Mouse (Mus musculus): ENCODE results near the gene Nck2.
"Not testable (repeated sequence)": the region's sequence is repeated elsewhere in the genome, so short reads cannot be mapped to it uniquely, and the experiment has no call there.

The Nck2 gene

DNA sequence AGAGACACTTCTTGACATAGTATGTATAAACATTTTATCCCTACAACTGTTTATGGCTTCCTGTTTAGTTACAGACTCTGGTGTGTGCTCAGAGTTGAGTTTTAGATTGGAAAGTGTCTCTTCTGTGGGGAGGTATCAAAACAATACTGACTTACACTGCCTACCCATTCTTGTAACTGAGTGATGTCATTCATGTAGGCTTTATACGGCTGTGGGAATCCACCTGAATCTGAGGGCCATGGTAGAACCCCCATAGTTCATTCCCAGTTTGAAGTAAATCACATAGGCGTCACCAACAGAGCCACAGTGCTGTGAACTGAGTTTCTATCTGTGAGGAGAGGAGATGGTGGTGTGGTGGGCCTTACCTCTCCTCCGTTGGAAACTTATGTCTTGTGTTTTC lies 92.6 kb downstream of the Nck2 start:
- no peak for DNase-seq

DNA sequence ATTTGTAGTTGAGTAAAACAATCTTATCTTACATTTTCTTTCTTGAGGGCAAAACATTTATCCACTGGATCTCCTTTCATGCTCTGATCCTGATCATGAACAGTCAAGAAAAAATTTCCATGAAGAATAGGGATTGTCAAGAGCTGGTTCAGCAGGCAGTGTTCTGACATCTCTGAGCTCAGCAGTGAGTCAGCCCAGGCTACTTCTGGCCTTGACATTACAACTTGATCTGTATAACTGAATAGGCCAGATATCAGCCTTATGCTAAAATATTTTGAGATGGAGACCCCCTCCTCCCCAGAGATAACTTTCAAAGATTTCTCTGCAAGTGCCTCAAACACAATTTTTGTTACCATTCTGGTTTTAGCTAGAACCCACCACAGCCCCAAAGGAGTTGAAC lies 93.1 kb downstream of the Nck2 start:
- DNase-seq = no peak

DNA sequence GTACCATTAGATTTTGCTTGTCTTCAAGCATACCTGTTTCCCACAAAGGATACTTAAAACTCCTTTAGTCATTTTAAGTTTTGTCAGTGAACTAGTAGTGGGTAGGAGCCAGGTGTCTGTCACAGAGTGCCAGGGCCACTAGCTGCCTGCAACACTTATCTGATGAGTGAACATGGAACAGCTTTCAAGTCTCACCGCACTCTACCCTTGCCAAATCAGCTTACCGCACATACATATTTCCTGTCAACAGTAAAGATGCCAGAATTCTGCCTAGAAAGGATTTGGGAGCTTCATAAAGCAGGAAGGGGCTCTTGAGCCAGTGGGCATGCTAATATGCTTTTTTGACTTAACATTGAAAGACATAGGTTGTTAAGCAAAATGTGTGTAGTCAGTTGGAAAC lies 94.3 kb downstream of the Nck2 start:
- no peak for DNase-seq

DNA sequence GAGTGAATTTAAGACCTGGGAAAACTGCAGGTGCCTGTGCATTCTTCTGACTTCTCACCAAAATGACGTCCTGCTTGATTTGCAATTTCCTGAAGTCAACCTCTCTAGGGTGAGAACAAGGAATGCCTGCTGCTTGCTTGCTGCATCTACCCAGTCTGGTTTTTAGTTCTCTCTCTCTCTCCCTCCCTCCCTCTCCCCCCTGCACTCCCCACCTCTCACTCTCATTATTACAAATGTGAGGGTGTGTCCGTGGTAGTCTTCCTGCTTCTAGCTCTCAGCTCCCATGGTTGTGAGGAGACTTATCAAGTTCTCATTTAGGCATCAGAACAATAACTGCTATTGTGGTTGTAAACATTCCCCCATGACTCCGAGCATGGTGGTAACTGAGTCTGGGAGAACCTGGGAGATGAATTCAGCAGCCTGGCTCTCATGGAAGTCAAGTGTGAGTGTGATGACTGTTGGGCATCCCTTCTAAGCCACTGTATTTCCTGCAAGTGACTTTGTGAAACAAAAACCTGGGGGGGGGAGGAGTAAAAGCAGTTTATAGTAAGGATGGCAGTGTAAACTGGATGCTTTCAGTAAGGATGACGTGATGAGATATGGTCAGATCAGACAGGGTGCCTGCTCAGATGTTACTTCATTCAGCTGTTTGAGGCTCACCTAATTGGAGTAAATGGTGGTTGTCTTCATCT lies 95.5 kb downstream of the Nck2 start:
- no peak for DNase-seq

DNA sequence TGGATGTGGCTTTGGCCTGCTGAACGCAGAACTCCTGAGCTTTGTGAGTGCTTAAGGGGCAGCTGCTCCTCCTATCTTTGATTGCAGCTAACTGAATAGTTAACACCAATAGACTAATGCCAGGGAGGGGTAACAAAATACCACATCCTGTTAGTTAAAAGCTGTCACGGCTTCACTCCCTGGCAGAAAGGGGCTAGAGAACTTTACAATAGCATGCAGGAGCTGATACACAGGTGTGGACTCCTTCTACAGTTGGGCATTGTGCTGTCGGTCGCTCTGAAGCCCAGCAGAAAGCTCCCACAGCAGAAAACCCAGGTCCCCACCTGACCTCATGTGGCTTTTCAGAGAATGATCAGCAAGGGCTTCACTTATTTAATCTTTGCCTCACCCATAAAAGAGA lies 98.0 kb downstream of the Nck2 start:
- no peak for DNase-seq

DNA sequence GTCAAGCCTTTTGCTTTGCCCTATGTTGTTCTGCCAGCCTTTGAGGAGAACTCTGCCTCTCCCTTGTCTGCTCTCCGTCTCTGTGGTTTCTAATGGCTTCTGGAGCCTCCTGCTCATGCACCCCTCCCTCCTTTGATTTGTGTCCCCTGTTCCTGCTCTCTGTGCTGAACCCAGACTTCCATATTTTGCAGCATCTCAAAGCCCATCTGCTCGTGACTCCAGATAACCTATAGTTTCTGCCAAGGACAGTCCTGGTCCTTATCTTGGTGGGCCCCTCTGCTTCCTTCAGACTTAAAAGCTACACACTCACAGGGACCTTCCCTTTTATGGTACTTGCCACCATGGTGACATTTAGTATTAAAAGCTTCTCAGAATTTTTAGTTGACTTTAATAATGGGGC lies 103.3 kb downstream of the Nck2 start:
- no peak for DNase-seq

DNA sequence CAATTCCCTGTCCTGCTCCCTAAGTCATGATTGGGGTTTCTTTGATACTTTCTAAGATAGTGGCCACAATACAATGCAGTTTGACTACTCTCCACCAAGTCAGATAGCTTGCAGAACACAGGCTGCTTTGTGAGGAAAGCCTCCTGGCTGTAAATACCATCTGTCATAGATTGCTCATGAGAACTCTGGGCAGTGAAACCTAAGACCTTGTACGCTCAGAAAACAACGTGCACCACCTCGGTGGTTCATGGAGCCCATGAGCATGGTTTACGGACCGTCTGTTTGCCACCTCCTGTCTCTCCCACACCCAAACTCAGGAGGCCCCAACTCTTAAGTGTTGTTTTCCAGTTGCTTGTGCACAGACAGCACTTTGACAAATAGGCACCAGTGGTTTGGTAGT lies 104.4 kb downstream of the Nck2 start:
- no peak for DNase-seq

DNA sequence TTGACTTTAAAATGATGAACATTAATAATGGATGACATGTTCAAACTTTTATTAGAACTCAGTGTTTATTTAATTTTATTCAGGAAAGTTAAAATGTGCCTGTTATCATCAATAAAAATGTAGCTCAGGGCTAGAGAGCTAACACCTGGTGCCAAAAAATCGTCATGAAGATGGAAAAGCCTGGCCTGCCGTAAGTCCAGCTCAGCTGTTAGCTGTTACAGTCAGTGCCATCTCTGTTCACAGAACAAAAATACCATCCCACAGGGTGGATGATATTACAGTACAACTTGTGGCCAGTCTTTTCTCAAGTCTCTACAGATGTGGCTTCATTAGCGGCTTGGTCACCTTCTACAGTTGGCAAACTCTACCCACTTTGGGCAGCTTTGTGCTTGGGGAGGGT lies 106.1 kb downstream of the Nck2 start:
- no peak for DNase-seq

DNA sequence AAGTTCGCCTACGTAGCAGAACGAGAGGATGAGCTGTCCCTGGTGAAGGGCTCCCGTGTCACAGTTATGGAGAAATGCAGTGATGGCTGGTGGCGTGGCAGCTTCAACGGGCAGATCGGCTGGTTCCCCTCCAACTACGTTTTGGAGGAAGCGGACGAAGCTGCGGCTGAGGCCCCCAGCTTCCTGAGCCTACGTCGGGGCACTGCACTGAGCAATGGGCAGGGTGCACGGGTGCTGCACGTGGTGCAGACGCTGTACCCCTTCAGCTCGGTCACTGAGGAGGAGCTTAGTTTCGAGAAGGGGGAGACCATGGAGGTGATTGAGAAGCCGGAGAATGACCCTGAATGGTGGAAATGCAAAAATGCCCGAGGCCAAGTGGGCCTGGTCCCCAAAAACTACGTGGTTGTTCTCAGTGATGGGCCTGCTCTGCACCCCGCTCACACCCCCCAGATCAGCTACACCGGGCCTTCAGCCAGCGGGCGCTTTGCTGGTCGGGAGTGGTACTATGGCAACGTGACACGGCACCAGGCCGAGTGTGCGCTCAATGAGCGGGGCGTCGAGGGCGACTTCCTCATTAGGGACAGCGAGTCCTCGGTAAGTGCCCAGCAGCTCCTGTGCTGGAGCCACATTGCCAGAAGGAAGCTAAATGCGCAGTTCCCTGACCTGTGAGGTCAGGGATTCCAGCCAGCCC lies 109.8 kb downstream of the Nck2 start:
- DNase-seq = not testable (repeated sequence)

DNA sequence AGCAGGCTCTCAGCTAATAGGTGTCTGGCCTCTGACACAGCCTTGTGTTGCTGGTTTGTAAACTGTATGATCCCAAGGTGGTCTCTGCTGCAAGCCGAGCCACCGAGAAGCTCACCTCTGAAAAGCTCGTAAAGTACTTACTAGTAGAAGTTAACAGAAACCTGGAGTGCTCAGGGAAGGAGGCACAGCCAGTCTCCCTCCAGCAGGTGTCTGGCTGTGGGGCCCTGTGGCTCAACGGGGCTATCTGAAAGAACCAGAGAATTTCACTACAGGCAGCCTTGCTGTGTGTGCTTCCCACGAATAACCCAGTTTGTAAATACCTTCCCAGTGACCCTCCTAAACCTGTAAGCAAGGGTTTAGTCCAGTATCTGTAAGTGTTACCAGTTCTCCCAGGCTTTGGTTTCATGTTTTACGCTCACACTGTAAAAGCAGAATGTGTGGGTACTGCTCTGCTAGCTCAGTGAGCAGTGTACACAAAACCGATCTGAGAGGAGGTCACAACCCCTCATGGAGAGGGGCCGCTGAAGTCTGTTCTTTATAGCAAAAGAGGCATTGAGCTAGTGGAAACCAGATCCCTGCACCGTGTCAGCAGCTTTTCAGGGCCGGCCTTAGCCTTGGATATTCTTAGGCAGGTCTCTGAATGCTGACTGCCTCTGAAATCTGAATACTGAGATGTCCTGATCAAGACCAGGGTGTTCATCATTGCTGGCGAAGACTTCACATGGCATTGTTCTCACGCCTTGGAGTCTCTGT lies 111.0 kb downstream of the Nck2 start:
- DNase-seq = no peak

DNA sequence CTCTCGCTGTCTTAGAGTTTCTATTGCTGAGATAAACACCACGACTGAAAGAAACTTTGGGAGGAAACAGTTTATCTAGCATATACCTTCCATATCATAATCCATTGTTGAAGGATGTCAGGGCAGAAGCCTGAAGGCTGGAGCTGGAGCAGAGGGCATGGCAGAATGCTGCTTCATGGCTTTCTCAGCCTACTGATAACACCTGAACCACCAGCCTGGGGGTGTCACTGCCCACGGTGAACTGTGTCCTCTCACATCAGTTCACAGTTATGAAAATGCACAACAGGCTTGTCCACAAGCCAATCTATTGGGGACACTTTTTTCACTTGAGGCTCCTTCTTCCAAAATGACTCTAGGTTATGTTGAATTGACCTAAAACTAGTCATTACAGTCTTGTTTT lies 114.0 kb downstream of the Nck2 start:
- no peak for DNase-seq

DNA sequence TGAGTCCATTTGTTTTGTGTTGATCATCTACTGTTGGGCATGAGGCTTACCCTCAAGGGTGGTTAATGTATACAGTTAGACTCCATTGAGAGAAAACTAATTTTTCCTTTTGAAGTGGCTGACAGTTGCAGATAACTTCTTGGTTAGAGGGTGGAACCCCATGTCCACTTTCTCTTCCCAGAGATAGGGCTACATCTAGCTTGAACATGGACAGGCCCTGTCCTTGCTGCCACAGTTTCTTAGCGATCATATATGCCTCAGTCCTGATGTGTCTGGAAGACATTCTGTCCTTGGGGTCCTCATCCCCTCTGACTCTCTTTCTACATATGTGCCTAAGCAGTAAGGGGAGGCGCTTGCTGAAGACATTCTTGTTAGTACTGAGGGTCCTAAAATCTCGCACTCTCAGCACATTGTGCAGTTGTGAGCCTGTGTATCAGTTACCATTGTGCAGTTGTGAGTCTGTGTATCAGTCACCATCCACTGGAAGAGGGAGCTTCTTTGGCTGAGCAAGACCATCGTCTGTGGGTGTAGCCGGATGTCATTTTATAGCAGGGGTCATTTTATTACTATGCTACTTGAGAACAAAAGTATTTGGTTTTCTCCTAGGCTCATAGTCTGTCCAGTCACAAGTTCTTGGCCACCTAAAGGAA lies 114.8 kb downstream of the Nck2 start:
- DNase-seq = no peak

DNA sequence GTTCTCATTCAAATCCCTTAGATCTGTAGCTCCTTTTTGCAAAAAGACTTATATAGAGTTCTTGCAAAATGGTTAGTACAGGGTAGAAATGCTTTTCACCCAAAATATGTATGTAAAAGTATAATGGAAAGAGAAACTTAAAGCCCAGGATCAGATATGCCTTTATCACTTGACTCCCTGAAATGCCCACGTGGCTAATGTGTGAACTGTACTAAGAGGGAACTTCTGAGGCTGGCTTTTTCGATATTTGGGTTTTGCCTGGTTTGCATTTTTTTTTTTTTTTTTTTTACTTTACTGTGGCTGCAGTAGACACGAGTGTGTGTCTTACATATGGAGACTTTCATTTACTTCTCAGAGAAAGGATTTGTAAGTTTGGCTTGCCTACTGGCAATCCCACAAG lies 116.7 kb downstream of the Nck2 start:
- no peak for DNase-seq

DNA sequence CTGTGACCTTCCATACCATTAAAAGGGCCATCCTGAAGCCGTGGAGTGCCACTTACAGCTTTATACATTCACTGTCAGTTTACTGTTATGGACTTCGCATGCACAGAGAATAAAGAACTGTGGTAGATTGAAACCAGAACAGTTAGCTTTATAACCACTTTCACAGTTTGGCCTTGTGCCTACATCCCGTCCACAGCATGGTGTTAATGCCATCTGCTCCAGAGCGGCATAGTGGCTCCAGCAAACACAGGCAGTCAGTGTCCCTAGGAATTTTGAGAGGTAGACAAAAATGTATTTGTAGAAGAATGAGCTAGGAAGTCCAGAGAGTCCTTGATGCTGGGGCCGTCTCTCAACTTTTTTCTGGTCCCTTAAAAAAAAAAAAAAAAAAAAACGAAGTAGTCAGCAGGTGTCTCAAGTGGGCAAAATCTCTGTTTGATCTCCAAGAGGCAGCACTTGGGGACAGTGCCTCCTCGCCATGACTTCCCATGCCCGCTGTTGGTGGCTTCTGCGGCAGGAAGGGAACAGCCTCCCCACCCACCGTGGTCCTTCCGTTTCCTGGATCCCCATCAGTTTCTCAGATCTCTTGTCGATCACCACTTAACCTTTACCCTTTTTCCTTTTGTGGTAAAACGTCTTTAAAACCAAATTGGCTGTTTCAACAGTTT lies 117.8 kb downstream of the Nck2 start:
- DNase-seq = peak; percentile 86 to 89

DNA sequence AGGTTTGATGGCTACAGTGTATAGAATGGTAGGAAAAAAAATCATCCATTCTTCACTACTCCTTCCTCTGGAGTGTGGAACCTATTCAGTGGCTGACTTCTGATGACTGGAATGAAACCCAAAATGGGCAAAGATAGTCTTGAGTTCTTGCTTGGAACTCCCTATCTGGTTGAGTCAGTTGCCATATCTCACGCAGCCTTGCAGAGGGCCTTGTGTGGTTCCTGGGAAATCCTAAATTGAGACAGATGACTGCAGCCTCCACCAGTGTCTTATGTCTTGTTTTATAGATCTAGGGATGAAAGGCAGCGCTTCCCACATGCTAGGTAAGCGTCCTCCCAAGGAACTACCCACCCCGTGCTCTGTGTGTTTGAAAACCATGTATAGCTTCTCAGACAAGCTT lies 120.9 kb downstream of the Nck2 start:
- DNase-seq = no peak

DNA sequence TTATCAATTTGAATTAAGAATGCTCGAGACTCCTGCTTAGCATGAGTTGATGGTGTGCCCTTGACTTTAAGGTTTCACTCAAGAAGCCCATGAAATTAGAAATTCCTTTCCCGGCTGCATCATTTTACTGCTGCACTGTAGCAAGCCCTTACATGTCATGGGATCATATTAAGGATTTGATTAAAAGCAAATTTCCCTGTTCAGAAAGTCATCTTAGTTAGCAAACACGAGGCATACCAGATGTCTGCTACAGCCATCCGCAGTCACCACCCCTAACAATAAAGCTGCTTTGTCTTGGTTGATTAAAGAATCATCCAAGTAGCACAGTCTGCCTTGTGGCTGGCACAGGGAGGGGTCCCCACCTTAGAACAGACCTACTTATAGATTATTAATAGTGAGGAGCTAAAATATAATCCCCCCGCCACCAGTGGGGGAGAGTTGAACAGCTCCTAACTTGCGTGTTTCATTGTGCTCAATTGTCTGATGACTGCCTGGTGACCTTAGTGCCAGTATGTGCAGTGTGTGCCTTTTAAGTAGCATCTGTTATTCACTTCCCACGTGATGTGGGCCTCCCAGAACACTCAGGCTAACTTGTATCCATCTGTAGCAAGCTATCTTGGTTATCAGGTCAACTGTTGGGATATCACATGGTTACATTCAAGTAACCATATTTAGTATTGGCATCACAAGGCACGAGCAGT lies 122.4 kb downstream of the Nck2 start:
- DNase-seq = no peak

DNA sequence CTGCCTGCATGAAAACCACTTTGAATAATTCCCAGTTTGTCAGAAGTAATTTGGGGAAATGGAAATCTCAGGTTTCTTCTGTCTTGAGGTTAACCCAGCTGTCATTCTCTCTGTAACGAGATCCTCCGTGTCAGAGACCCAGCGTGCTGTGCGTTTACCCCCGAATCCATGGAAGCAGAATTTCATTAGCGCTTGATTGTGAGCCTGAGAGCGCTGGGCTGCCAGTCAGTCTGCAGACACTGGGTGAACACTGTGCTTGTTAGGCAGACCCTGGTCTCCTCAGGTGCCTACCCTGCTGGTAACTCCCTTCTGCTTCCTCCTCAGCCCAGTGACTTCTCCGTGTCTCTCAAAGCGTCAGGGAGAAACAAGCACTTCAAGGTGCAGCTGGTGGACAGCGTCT lies 124.4 kb downstream of the Nck2 start:
- no peak for DNase-seq

DNA sequence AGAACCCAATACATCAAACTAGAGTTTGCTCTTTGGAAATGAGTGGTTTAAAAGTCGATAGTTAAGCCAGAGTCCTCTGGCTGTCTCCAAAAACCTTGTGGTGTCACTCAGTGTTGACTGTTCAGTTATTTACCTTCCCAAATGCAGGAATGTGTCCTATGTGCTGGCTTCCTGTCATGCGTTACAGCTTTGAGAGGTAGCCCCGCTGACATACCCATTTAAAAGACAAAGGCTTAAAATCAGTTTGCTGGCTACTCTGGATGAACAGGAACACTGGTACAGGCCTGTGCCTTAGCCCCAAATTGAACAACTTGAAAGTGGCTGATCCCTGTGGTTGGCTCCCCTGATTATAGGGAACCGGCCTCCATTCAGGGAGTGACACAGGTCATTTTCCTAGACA lies 126.7 kb downstream of the Nck2 start:
- no peak for DNase-seq

DNA sequence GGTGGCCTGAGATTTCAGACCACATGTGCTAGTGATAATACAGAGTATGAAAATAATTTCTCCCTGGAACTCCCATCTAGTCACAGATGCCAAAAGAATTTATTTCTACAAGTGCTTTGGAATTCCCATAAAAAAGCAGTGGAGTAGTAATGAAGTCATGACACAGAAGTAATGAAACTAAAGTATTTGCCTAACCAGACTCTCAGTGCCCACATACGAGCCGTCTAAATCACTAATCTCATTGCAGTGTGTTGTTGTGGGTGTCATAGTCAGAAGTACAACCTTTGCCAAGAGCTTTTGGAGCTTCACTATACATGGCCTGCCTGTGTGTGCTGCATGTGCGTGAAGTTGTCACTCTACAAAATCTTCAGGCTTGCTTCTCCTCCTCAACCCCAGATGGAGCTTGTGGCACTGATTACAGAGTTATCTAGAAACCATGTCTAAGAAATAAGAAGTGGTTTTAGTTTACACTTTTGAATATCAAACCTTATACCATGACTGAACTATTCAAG lies 130.5 kb downstream of the Nck2 start:
- no peak for DNase-seq

DNA sequence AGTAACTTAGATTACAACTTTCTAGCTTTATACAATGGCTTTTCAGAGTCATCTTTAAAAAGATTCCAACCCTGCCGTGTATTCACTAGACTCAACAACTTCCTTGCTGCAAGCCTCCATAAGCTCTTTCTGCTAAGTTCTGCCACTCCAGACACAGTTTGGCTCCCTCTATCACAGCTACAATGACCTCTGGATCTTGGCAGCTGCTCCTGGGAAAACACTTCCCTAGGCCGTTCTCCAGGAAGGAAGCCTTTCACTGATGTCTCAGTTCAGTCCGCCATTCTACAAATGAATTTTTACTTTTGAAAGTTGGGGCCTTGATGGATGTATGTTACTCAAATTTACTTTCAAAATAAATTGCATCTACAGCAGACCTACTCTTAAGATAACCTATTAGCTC lies 133.0 kb downstream of the Nck2 start:
- no peak for DNase-seq

DNA sequence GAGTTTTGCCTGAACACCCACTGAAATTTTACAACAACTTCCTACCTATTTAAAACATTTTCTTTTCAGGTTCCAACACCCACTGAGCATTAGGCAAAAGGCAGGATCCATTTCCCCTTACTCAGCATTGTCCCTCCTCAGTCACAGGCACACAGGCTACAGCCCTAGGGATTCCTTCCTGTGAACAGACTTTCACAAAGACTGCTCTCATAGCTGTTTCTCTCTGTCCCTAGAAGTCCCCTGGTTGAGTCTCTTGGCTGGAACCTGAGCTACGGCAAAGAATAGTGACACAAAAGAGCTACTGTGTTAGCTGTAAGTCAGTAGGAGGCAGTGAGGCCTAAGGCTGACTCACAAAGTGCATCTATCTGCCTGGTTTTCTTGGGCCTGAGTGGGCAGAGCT lies 139.2 kb downstream of the Nck2 start:
- no peak for DNase-seq

DNA sequence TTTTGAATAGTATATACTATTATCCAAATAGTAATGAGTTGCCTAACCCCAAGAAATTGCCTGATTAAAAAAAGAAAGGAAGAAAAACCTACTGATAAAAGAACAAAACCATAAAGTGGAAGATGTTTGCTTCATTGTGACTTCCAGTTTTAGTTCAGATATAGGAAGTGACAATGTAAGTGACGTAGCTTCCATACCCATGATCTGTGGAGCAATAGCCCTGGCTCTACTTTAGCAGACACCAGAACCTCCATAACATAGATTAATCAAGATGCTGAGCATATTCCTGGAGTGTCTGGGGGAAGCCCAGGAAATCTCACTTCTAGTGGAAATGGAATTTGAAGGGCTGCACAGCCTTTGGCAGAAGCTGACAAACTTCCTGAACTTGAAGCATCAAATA lies 144.6 kb downstream of the Nck2 start:
- no peak for DNase-seq

All from cerebellum, adult 18-20 months (tissue).